Mouse (Mus musculus) CH12.LX (cell line): ENCODE data around the gene Defa35. TPM values are rescaled to one million over a fixed set of nuclear protein-coding genes. Genes with fewer than 3 reads are reported as not detected.
"Not testable (repeated sequence)": the region's sequence is repeated elsewhere in the genome, so short reads cannot be mapped to it uniquely, and the experiment has no call there.

Experiments
- DNase-seq: peaks from one replicate; pipeline ENCODE4 v3.0.0-alpha.2; 2013; ENCODE audit errors: extremely low read depth
- H3K27ac ChIP-seq: 2 replicates; pipeline ENCODE4 v1.5.1; 2012; ENCODE audit warnings: low read depth, mild to moderate bottlenecking, control low read depth, moderate library complexity; ENCODE audit not compliant: insufficient read depth
- H3K27me3 ChIP-seq: replicated peaks from 2 replicates; pipeline ENCODE3; 2012; ENCODE audit warnings: inconsistent platforms
- H3K36me3 ChIP-seq, 2 experiments: replicated peaks in 1 of 2; 2 replicates each; pipeline versions ENCODE3 to v1.6.1; 2012; ENCODE audit warnings: inconsistent platforms in 1 of 2, low read length in 1 of 2, mild to moderate bottlenecking in 1 of 2, mixed read lengths in 1 of 2, moderate library complexity in 1 of 2; ENCODE audit not compliant: control insufficient read depth in 1 of 2, insufficient read depth in 1 of 2
- H3K4me1 ChIP-seq, 2 experiments: 2 replicates each; pipeline ENCODE4 v1.6.1; 2012; ENCODE audit warnings: inconsistent platforms in 1 of 2, moderate library complexity in 1 of 2; ENCODE audit not compliant: insufficient read depth in 2 of 2, control insufficient read depth in 1 of 2
- H3K4me2 ChIP-seq: 2 replicates; pipeline ENCODE4 v1.6.1; 2012; ENCODE audit warnings: low read depth, mild to moderate bottlenecking, control low read depth; ENCODE audit not compliant: poor library complexity, insufficient read depth, severe bottlenecking
- H3K4me3 ChIP-seq, 3 experiments: fragments of 150-350 bp in 1 of 3; sonication (generic) in 1 of 3; replicated peaks in 1 of 3; 2 replicates each; pipeline versions ENCODE3 to v1.5.1; 2011 to 2012; ENCODE audit warnings: low read depth in 2 of 3, low read length in 2 of 3, mild to moderate bottlenecking in 2 of 3, moderate library complexity in 2 of 3, control low read depth in 1 of 3, improper control_type of control experiment in 1 of 3, inconsistent platforms in 1 of 3, mixed read lengths in 1 of 3; ENCODE audit not compliant: poor library complexity in 1 of 3
- H3K79me2 ChIP-seq: replicated peaks from 2 replicates; pipeline ENCODE4 v1.6.1; 2012; ENCODE audit warnings: mild to moderate bottlenecking, moderate library complexity; ENCODE audit not compliant: control insufficient read depth, poor library complexity, insufficient read depth, severe bottlenecking; ENCODE audit errors: extremely low read depth
- H3K9ac ChIP-seq: 2 replicates; pipeline ENCODE4 v1.6.1; 2012; ENCODE audit warnings: low read depth, mild to moderate bottlenecking, control low read depth, moderate library complexity; ENCODE audit not compliant: insufficient read depth
- H3K9me3 ChIP-seq: replicated peaks from 2 replicates; pipeline ENCODE3; 2012; ENCODE audit warnings: low read length, inconsistent platforms, mixed read lengths
- CTCF ChIP-seq, 2 experiments: IDR thresholded peaks in 1 of 2; conservative IDR thresholded peaks in 1 of 2; 2 replicates each; pipeline ENCODE4 v1.5.1; 2011 to 2012; ENCODE audit warnings: low read depth in 2 of 2, low read length in 2 of 2, improper control_type of control experiment in 1 of 2, inconsistent platforms in 1 of 2, mild to moderate bottlenecking in 1 of 2, moderate library complexity in 1 of 2
- MAFK ChIP-seq: IDR thresholded peaks from 2 replicates; pipeline ENCODE4 v1.6.1; 2011; ENCODE audit warnings: low read length, improper control_type of control experiment; ENCODE audit not compliant: insufficient replicate concordance
- PAX5 ChIP-seq: IDR thresholded peaks from 2 replicates; pipeline ENCODE4 v1.6.1; 2012; ENCODE audit warnings: low read length, inconsistent platforms, mixed read lengths
- SMC3 ChIP-seq: IDR thresholded peaks from 2 replicates; pipeline ENCODE4 v1.6.1; 2011; ENCODE audit warnings: low read depth, low read length, improper control_type of control experiment
- ZKSCAN1 ChIP-seq: IDR thresholded peaks from 2 replicates; pipeline ENCODE4 v1.6.1; 2012; ENCODE audit warnings: low read depth, inconsistent platforms, low read length, improper control_type of control experiment, borderline replicate concordance
- dilution Hi-C: fragments of 300-500 bp; cut with MboI; formaldehyde crosslinking; loops from 2 replicates; pipeline ENCODE4 v1.14.3; 2020; ENCODE audit warnings: low sequenced_read_pairs; ENCODE audit not compliant: extremely low pct_unique_long_range_greater_than_20kb, extremely low pct_ligation_motif_present
- in situ Hi-C: fragments of 300-500 bp; cut with MboI; formaldehyde crosslinking; loops from 3 replicates; pipeline ENCODE4 v1.14.3; 2019; ENCODE audit warnings: low sequenced_read_pairs, low pct_ligation_motif_present, low pct_unique_long_range_greater_than_20kb, mixed read lengths
- polyA plus RNA-seq: library from polyadenylated mRNA; unstranded; fragments of >175 nt; gene quantifications from 2 replicates; pipeline ENCODE4 v1.2.1, GENCODE M21; 2012; ENCODE audit warnings: low read depth; ENCODE audit not compliant: insufficient read length
- total RNA-seq, 2 experiments: library from RNA; depleted of rRNA; stranded (reverse); fragments of 300-350 nt in 1 of 2; fragments of >200 nt in 1 of 2; gene quantifications; 2 replicates each; pipeline ENCODE4 v1.2.3; 2012 to 2014

Defa35 gene
- total and polyA plus RNA-seq, 3 experiments: not detected

- peak; percentile 50 for DNase-seq
- no peak overlapping the region for H3K4me2 ChIP-seq
- no peak overlapping the region for H3K4me3 ChIP-seq
- no peaks in the 10 kb centered on the region for H3K27me3 ChIP-seq
- H3K4me1 ChIP-seq: no peaks in the 10 kb centered on the region
- TF ChIP-seq PAX5 (no peak), SMC3 (peak; percentile 26), ZKSCAN1 (no peak), MAFK (no peak), CTCF (conservative IDR thresholded peaks at IDR 0.05 in 1 of 2, IDR thresholded peaks at IDR 0.05 in 1 of 2; ENCODE audit: low read depth in 2 of 2, low read length in 2 of 2) (peak; percentile 52 to 69)
- in situ Hi-C loops: no loop called here
- H3K9me3 ChIP-seq: no peaks in the 10 kb centered on the region
- dilution Hi-C loops: no loop called here
- no peaks in the 10 kb centered on the region for H3K79me2 ChIP-seq
- no peaks in the 10 kb centered on the region for H3K36me3 ChIP-seq
- no peak overlapping the region for H3K27ac ChIP-seq
- H3K9ac ChIP-seq: no peak overlapping the region
These were observed 28.3 kb downstream of the Defa35 start for GRCm38 (mm10) chr8:21093106-21093505.

DNA sequence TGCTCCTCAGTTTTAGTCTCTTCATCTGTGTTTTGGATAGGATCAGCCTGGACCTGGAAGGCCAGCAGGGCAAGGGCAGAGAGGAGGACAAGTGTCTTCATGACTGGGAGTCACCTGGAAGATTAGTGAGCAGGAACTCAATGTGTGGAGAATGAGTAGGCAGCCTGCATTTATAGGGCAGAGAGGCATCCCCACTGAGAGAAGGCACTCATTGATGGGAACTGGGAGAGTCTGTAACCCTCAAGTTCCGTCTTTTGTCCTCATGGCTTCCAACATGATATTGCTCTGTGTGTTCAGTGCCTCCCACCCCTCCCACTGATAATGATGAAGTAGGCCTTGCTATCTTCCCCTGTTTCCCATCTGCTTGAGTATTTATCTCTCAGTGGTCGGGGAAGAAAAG lies 31.1 kb downstream of the Defa35 start, which contains the start of gene Gm14851:
TSS of gene Gm14851 (minus strand) at position 101 of the 400 bp plus-strand sequence.
- H3K4me1 ChIP-seq, H3K9ac ChIP-seq, H3K27ac ChIP-seq, in situ Hi-C loops, DNase-seq, H3K27me3 ChIP-seq, H3K9me3 ChIP-seq, H3K4me3 ChIP-seq, H3K36me3 ChIP-seq, dilution Hi-C loops, H3K79me2 ChIP-seq, H3K4me2 ChIP-seq: not testable (repeated sequence)

Other genes with a start within 250 kb of the Defa35 start
- not detected in 2 replicates for gene Defb33, start 172.4 kb upstream of the Defa35 start, total RNA-seq (2012; rRNA removed)
- gene Defb33, start 172.4 kb upstream of the Defa35 start, total RNA-seq (2014; rRNA removed): not detected in 2 replicates
- gene Defb33, start 172.4 kb upstream of the Defa35 start, polyA plus RNA-seq: not detected in 2 replicates
- not detected in 2 replicates for gene Gm15056, start 162.4 kb upstream of the Defa35 start, total RNA-seq (2012; rRNA removed)
- not detected in 2 replicates for gene Gm15056, start 162.4 kb upstream of the Defa35 start, total RNA-seq (2014; rRNA removed)
- gene Gm15056, start 162.4 kb upstream of the Defa35 start, polyA plus RNA-seq: not detected in 2 replicates
- gene Gm6040, start 143.0 kb upstream of the Defa35 start, total RNA-seq (2012; rRNA removed): not detected in 2 replicates
- gene Gm6040, start 143.0 kb upstream of the Defa35 start, total RNA-seq (2014; rRNA removed): not detected in 2 replicates
- gene Gm6040, start 143.0 kb upstream of the Defa35 start, polyA plus RNA-seq: not detected in 2 replicates
- gene AY761185, start 120.3 kb upstream of the Defa35 start, total RNA-seq (2012; rRNA removed): not detected in 2 replicates
- gene AY761185, start 120.3 kb upstream of the Defa35 start, total RNA-seq (2014; rRNA removed): not detected in 2 replicates
- not detected in 2 replicates for gene AY761185, start 120.3 kb upstream of the Defa35 start, polyA plus RNA-seq
- gene Defa21, start 39.5 kb upstream of the Defa35 start, total RNA-seq (2012; rRNA removed): not detected in 2 replicates
- not detected in 2 replicates for gene Defa21, start 39.5 kb upstream of the Defa35 start, total RNA-seq (2014; rRNA removed)
- not detected in 2 replicates for gene Defa21, start 39.5 kb upstream of the Defa35 start, polyA plus RNA-seq
- gene Defa23, start 10.0 kb upstream of the Defa35 start, total RNA-seq (2012; rRNA removed): not detected in 2 replicates
- not detected in 2 replicates for gene Defa23, start 10.0 kb upstream of the Defa35 start, total RNA-seq (2014; rRNA removed)
- gene Defa23, start 10.0 kb upstream of the Defa35 start, polyA plus RNA-seq: not detected in 2 replicates
- gene Defa25, start 19.4 kb downstream of the Defa35 start, total RNA-seq (2012; rRNA removed): not detected in 2 replicates
- not detected in 2 replicates for gene Defa25, start 19.4 kb downstream of the Defa35 start, total RNA-seq (2014; rRNA removed)
- not detected in 2 replicates for gene Defa25, start 19.4 kb downstream of the Defa35 start, polyA plus RNA-seq
- not detected in 2 replicates for gene Gm14851, start 31.0 kb downstream of the Defa35 start, total RNA-seq (2012; rRNA removed)
- gene Gm14851, start 31.0 kb downstream of the Defa35 start, total RNA-seq (2014; rRNA removed): not detected in 2 replicates
- not detected in 2 replicates for gene Gm14851, start 31.0 kb downstream of the Defa35 start, polyA plus RNA-seq
- not detected in 2 replicates for gene Defa30, start 69.6 kb downstream of the Defa35 start, total RNA-seq (2012; rRNA removed)
- not detected in 2 replicates for gene Defa30, start 69.6 kb downstream of the Defa35 start, total RNA-seq (2014; rRNA removed)
- gene Defa30, start 69.6 kb downstream of the Defa35 start, polyA plus RNA-seq: not detected in 2 replicates
- gene Defa22, start 97.2 kb downstream of the Defa35 start, total RNA-seq (2012; rRNA removed): not detected in 2 replicates
- gene Defa22, start 97.2 kb downstream of the Defa35 start, total RNA-seq (2014; rRNA removed): not detected in 2 replicates
- gene Defa22, start 97.2 kb downstream of the Defa35 start, polyA plus RNA-seq: not detected in 2 replicates
- not detected in 2 replicates for gene Defa31, start 126.6 kb downstream of the Defa35 start, total RNA-seq (2012; rRNA removed)
- gene Defa31, start 126.6 kb downstream of the Defa35 start, total RNA-seq (2014; rRNA removed): not detected in 2 replicates
- gene Defa31, start 126.6 kb downstream of the Defa35 start, polyA plus RNA-seq: not detected in 2 replicates
- not detected in 2 replicates for gene Gm15293, start 136.5 kb downstream of the Defa35 start, total RNA-seq (2012; rRNA removed)
- gene Gm15293, start 136.5 kb downstream of the Defa35 start, total RNA-seq (2014; rRNA removed): not detected in 2 replicates
- not detected in 2 replicates for gene Gm15293, start 136.5 kb downstream of the Defa35 start, polyA plus RNA-seq
- gene Gm15292, start 184.7 kb downstream of the Defa35 start, total RNA-seq (2012; rRNA removed): not detected in 2 replicates
- gene Gm15292, start 184.7 kb downstream of the Defa35 start, total RNA-seq (2014; rRNA removed): not detected in 2 replicates
- gene Gm15292, start 184.7 kb downstream of the Defa35 start, polyA plus RNA-seq: not detected in 2 replicates